Mouse (Mus musculus) CD8-positive naive resting alpha-beta T cell, adult 2 months (primary cell): ENCODE results near the gene Moxd1.

Source experiments
- DNase-seq, 2 experiments: peaks; one replicate each; pipeline ENCODE4 v3.0.0; 2022; ENCODE audit warnings: low read depth in 2 of 2, low spot score in 2 of 2

The Moxd1 gene

DNA sequence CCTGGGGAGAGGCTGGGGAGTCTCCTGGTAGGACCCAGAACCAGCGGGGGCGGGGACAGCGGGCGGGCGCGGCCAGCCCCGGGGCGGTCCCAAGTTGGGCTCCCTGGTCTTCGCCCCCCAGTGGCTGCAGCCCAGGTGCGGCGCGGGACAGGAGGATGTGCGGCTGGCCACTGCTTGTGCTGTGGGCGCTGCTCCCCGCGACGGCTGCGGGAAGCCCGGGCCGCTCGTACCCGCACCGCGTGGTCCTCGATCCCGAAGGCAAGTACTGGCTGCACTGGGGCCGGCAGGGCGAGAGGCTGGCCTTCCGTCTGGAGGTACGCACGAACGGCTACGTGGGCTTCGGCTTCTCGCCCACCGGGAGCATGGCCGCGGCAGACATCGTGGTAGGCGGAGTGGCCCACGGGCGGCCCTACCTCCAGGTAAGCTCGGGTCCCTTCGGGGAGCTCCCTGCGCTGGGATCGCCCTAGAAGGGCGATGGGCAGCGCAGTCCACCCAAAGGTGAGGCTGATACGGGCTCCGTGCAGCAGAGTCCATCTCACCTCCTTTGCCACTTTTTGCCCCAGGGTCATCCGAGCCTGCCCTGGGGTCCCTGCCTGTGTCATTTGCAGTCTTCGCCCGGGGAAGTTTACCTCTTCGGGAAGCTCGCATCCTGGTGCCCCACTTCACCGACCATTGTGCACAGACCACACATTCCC lies at the start of gene Moxd1:
Gene Moxd1 (plus strand): TSS at position 69 of the 695 bp plus-strand sequence.
- DNase-seq: no peak

DNA sequence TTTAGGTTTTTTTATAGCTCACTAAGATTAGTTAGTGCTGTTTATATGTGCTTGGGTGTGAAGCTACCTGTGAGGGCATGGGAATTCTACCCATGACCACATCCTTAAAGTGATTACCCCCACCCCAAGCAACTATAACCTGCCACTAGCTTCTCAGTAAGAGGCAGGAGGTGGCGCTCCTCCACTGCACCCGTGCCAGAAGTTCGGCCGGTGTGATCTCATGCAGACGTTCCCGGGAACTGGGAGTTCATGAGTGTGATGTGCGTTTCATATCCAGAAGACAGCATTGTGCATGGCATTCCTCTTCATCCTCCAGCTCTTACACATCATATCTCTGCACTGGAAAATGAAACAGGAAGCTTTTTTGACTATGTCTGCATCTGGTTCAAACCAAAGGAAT lies 32.9 kb upstream of the Moxd1 start:
- DNase-seq: no peak

GRCm38 (mm10) chr10:24191977-24192376 lies 31.3 kb upstream of the Moxd1 start:
- no peak for DNase-seq

- DNase-seq: no peak
These were observed 24.0 kb upstream of the Moxd1 start for GRCm38 (mm10) chr10:24199303-24199702.

DNA sequence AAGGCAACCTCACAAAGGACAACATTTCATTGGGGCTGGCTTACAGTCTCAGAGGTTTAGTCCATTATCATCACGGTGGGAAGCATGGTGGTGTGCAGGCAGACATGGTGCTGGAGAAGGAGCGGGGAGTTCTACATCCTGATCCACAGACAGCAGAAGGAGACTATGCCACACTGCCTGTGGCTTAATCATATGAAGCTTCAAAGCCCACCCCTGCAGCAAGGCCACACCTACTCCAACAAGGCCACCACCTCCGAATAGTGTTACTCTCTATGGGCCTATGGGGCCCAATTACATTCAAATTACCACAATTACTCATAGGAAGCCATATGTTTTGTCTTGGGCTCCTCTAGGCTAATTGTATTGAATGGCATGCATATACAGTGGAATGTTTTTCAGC lies 23.2 kb upstream of the Moxd1 start:
- no peak for DNase-seq

GRCm38 (mm10) chr10:24210075-24210474 lies 13.2 kb upstream of the Moxd1 start:
- DNase-seq: no peak

DNA sequence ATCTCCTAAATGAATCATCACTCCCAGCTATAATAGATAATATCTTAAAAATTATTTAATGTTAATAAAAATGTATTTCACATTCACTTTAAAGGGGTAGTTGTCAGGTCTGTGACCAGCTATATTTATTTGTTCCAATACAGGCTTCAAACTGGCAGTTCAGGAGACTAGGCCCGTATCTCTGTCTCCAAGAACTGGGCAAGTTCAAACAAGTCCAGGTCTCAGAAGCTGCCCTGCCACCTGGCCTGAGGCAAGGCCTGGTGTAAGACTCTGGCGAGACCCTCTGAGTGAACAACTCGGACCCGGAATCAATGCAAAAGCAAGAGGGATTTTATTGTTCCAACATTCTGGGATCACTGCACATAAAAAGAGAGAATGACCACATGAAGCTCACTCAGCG lies 10.0 kb upstream of the Moxd1 start:
- DNase-seq: no peak

- DNase-seq: no peak
These were observed 5.6 kb upstream of the Moxd1 start for GRCm38 (mm10) chr10:24217558-24218268.

DNA sequence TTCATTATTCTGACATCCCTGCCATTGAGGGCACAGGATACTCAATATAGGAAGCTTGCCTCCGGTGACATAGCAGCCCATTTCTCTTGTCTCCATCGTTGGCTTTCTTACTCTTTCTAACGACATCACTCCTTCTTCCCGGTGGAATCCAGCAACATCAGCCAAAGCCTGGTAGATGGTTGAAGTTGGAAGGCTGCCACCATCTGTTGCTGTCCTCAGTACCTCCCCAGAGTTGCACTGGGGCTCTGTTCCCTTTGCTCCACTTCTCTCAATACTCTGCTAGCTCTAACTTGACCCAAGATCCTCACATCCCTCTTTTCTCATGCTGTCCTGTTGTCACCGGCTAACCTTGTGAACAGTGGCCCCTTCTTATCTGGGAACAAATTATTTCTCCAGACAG lies 2.4 kb upstream of the Moxd1 start:
- DNase-seq: no peak

DNA sequence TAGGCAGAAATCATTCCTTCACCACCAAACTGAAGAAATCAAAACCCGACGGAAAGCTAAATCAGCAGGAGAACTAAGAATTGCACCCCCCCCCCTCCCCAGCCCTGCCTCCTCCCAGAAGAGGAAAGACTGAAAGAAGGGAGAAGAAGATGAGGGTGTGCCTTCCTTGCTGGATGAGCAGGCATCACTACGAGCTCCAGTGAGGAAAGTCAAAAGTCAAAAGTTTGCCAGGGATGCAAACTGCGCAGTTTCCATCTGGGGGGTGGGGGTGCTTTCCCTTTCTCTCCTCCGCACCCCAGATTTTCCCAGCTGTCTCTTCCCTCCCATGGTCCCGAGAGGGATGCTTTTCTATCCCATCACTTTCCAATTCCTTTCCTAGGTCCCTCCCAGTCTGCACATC lies 406 bp upstream of the Moxd1 start:
- DNase-seq: no peak

GRCm38 (mm10) chr10:24224591-24224990 lies 1.3 kb downstream of the Moxd1 start:
- no peak for DNase-seq

DNA sequence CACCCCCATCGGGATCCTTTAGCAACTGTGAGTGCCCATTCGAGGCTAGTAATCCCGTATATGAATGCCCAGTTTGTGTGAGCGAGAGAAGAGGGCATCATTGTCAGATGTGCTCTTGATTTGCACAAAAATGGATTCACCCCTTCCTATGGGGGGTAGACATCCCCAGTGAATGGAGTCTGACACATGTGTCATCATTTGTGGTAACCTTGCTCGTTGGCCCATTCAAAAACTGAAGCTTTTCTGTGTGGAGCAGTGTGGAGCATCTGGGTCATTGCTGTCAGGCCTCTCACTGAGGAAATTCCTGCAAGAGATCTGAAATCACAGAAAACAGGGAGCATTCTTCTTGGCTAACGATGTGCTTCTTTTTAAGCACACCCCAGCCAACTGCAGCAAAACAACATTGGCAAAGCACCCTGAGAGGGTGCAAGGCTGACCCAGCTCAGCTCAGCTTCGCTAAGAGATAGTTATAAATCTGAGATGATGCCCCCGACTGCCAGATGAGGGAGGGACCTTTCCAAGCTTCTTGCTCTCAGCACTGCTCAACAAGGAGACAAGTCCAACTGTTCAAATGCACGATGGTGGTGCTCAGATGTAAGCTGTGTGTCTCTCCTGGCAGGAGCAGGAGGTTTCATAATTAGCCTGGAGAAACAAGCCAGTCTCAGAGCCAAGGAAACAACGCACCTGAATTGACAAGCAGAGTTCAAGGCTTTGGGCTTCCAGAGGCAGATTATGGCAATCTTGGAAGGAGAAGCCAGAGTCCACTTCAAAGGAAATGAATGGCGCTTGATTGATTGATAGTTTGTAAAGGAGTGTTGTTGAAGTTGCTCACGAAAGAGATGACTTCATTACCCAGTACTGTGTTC lies 5.2 kb downstream of the Moxd1 start:
- no peak for DNase-seq

DNA sequence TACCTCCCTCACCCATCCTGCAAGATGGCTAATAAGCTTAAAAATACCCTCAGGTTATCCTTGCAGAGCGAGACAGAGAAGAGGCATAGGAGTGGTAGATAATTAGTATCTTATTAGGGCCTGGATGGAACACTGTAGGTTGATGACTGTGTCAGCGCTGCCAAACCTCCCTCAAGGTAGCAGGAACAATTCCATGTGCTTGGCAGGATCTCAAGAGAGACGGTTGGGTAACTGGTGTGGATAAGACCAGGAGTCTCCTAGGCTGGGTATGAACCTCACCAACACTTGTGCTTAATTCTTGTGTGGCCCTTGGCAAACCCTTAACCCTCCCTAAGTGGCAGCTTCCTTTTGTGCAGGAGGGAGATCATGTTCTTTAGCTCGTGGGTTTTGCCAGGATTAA lies 9.0 kb downstream of the Moxd1 start:
- DNase-seq: no peak

DNA sequence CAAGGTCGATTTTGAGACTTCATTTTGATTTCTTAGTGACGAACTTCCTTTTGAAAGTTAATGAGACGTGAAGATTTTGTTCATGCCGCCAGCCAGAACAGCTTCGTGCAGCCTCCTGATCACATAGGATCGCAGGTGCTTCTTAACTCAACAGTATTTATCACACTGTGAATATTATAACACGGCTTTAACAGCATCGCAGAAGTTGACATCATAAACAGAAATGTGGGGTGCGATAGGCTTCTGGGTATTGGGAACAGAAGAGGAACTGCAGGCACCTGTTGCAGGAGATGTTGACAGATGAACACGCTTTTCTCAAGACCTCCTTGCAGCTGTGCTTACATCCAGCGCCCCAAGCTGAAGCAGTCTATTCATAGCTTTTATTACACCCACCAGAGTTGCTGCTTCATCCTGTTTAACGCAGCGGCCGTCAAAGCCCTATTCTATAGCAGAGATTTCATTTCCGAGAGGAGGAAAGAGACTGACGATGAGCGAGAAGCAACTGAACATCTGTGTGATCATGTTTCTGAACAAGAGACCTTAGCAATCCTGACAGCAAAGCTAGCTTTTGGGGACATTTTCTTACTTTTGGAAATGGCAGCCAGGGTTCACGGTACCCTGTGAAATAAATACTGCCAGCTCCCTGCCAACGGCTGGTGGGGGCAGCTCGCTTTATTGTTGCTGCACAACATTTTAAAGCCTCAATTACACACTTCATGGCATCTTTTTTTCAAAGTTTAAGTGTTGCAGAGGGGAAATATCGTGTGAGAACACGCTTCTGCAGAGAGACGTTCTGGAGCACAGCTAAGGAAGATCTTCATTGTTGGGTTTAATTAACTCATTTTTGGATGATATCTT lies 12.3 kb downstream of the Moxd1 start:
- no peak for DNase-seq

- DNase-seq: no peak
These were observed 23.5 kb downstream of the Moxd1 start for GRCm38 (mm10) chr10:24246815-24247214.

DNA sequence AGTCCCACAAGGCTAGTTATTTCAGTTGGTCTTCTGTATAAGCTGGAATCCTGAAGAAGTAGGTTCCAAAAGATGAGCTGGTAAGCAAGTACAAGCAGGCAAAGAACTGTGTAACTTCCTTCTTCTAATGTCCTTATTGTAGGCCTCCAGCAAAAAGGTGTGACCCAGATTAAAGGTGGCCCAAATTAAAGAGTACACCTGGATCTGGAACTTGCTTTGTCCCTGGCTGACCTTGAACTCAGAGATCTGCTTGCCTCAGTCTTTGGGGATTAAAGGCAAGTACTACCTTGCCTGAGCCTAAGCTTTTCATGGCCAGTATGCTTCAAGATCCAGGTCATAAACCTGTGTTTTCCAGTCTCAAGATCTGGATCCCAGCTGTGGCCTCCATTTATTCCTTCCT lies 24.8 kb downstream of the Moxd1 start:
- no peak for DNase-seq

DNA sequence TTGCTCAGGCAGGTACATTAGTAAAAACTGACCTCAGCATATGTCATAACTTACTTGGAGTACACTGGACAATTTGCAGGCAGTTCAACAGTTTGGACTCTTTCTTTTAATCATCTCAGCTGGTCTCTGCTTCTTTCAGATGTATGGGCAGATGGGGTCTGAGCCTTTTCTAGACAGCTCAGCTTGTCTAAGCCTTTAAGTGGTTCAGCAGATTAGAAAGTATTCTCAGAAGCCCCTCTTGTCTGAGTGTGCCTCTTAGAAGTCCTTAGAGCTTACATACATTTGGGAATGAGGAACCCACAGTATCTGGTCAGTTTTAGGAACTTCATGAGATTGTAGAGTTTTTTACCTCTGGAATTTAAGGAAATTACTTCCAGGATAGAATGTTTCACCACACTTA lies 28.3 kb downstream of the Moxd1 start:
- DNase-seq: no peak

DNA sequence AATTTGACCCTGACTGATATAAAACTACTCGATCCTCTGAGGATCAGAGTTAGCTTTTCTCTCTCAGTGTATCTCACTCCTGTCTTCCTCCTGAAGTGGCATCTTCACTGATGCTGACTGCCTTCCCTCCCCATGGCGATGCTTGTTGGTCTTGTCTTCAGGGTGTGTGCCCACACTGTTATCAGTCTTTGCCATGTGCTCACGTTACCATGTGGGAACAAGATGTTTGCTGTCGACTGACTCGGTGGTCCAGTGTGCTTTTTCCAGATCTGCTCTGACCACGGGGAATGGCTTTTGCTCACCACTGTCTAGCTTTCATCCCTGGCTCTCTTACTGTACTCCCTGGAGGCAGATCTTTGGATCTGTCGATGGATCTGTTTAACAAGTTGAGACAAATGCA lies 34.8 kb downstream of the Moxd1 start:
- no peak for DNase-seq

DNA sequence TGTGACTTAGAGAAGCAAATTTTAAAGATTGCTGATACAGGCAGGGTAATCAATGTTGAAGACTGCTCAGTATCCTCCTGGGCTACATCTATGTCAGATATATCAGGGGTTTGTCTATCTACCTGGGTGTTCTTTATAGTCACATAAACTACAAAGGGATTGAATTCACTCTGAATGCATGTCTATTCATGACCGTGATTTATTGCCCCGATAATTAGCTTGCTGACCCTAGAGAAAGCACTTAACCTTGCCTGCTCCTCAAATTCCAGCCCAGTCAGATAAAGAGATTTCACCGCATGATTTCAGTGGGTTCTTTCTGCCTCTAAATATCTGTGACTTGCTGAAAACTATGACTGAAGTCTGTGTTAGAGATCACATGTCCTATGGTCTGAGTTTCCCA lies 35.6 kb downstream of the Moxd1 start:
- DNase-seq: no peak

- DNase-seq: no peak
These were observed 36.7 kb downstream of the Moxd1 start for GRCm38 (mm10) chr10:24259794-24260590.
